Mouse (Mus musculus) bone marrow, adult 2 months (tissue): ENCODE measurements around the gene Smyd3. TPM values are rescaled to one million over a fixed set of nuclear protein-coding genes. Genes with fewer than 3 reads are reported as not detected.

Experiments used
- H3K27ac ChIP-seq: fragments of 200-500 bp; 2 replicates; pipeline ENCODE4 v1.5.1; 2012; ENCODE audit warnings: low read depth, mild to moderate bottlenecking, control low read depth, inconsistent platforms, low read length; ENCODE audit not compliant: control insufficient read depth, poor library complexity, insufficient read depth
- H3K4me1 ChIP-seq: fragments of 200-500 bp; 2 replicates; pipeline ENCODE4 v1.6.1; 2011; ENCODE audit warnings: low read length; ENCODE audit not compliant: control insufficient read depth, insufficient read depth
- H3K4me3 ChIP-seq: fragments of 200-500 bp; replicated peaks from 2 replicates; pipeline ENCODE3; 2011; ENCODE audit warnings: mild to moderate bottlenecking, low read depth, low read length, control low read depth; ENCODE audit not compliant: control insufficient read depth
- CTCF ChIP-seq: fragments of 200-500 bp; IDR thresholded peaks from 2 replicates; pipeline ENCODE4 v1.5.1; 2011; ENCODE audit warnings: low read length, control low read depth; ENCODE audit not compliant: control insufficient read depth, insufficient read depth
- POLR2A ChIP-seq: fragments of 200-500 bp; IDR thresholded peaks from 2 replicates; pipeline ENCODE4 v1.6.1; 2011; ENCODE audit warnings: low read depth, mild to moderate bottlenecking, control low read depth, low read length, borderline replicate concordance; ENCODE audit not compliant: control insufficient read depth
- WGBS: fragments of 180-500 bp; shearing (Covaris S2); methylation state at CpG from one replicate; pipeline ENCODE4 v1.1.7; 2018; 5-methylcytosine and 5-hydroxymethylcytosine counted together
- polyA plus RNA-seq: library from polyadenylated mRNA; stranded (reverse); fragments of >200 nt; gene quantifications from 2 replicates; pipeline ENCODE4 v1.2.4, GENCODE M21; 2011; ENCODE audit warnings: low replicate concordance; ENCODE audit not compliant: missing spikeins, insufficient read depth, insufficient read length

Smyd3 gene
- polyA plus RNA-seq, 1 experiment = 20.8 TPM

DNA sequence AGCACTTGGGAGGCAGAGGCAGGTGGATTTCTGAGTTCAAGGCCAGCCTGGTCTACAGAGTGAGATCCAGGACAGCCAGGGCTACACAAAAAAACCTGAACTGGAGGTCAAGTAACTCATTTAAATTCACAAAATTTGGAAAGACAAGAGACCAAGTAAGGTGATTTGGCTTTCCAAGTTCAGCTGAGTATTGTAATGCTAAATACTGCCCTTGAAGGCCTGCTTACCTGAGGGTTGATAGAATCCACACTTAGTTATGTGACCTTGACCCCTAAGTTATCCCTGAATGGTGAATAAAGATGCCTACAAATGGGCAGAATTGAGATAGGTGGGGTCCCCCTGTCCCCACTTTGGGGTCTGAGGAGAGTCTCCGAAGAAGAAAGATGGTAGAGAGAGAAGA lies 241.0 kb downstream of the Smyd3 start:
- TF ChIP-seq CTCF = no peak
- TF ChIP-seq POLR2A = no peak
- H3K27ac ChIP-seq = no peak overlapping the region

DNA sequence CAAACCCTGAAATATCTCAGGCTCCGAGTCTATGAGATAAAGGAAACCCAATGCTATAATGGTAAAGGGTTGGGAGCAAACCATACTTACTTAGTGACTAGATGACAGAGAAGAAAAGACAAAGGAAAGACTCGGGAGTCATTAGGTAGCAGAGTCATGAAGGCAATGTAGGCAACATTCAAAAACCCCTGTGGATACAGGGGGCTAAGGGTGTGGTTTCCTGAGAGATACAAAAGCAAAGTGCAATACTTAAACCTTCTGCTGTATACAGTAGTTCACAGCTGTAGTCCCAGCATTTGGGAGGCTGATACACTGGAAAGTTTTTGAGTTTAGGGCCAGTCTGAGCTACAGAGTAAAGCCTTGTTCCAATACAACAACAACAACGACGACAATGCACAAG lies 244.9 kb downstream of the Smyd3 start:
- 83% methylated on average over 4 of the region's 4 CpGs for WGBS
- TF ChIP-seq CTCF = no peak
- no peak for TF ChIP-seq POLR2A
- no peaks in the 10 kb centered on the region for H3K4me1 ChIP-seq

More for the DNA sequence above, 241.0 kb downstream of the Smyd3 start:
- H3K4me1 ChIP-seq = no peaks in the 10 kb centered on the region
- WGBS = 96% methylated on average over 1 of the region's 1 CpGs
- H3K4me3 ChIP-seq = no peak overlapping the region

DNA sequence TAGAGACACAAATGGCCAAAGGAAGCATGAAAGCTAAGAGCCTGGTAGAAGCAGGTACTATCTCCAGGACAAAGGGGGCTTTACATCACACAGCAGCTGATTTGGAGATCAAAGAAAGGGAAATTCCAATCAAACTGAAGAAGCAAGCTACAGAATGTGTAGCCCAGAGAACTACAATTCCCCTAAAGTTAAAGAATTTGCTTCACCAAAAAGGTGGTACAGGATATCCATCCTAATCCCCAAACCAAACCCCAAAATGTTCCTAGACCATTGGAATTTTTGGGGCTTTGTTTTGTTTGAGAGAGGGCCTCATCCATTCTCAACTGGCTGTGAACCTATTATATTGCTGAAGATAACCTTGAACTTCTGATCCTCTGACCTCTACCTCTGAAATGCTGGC lies 245.5 kb downstream of the Smyd3 start:
- no peak overlapping the region for H3K4me3 ChIP-seq
- H3K27ac ChIP-seq = no peak overlapping the region
- no peaks in the 10 kb centered on the region for H3K4me1 ChIP-seq
- no peak for TF ChIP-seq CTCF
- no peak for TF ChIP-seq POLR2A

More for the DNA sequence above, 244.9 kb downstream of the Smyd3 start:
- no peak overlapping the region for H3K27ac ChIP-seq
- no peak overlapping the region for H3K4me3 ChIP-seq

DNA sequence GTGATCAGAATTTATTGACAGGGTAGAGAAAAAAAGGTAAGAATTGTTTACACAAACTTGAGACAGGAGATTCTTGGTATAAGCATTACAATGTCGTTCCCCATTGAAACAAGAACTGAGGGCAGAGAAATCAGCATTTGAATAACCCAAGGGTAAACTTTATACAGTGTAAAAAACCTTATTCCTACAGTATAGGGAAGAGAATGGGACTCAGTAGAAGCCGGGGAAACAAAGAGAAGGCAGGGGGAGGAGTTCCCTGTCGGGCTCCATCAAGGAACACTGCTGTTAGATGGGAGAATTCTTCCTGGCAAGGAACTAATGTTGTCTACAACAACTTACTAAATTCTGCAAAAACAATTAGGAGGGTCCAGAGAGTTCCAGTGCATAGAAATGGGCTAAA lies 250.9 kb downstream of the Smyd3 start:
- no peak overlapping the region for H3K4me3 ChIP-seq
- H3K27ac ChIP-seq = no peak overlapping the region
- 77% methylated on average over 3 of the region's 3 CpGs for WGBS
- H3K4me1 ChIP-seq = no peaks in the 10 kb centered on the region
- TF ChIP-seq POLR2A = no peak
- TF ChIP-seq CTCF = no peak

DNA sequence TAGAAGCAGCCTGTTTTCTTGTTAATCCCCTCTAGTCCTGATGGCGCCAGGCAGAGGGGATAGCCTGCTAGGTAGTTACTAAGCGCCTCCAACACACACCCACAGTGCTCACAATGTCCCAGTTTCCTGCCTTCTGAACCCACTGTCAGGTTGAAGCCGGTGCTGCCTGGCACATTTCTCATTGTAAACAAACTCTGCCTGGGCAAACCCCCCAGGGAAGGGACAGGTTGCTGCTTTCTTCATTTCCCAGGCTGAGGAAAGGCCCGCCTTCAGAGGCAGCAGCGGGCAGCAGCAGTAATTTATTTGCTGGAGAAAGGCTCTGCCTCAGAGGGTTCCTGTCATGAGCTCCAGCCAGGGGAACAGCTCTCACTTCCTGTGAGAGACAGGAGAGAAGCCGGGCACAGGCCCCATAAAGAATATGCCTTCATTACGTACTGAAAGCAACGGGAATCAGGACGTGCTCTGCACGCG lies 256.3 kb downstream of the Smyd3 start:
- no peak overlapping the region for H3K4me3 ChIP-seq

DNA sequence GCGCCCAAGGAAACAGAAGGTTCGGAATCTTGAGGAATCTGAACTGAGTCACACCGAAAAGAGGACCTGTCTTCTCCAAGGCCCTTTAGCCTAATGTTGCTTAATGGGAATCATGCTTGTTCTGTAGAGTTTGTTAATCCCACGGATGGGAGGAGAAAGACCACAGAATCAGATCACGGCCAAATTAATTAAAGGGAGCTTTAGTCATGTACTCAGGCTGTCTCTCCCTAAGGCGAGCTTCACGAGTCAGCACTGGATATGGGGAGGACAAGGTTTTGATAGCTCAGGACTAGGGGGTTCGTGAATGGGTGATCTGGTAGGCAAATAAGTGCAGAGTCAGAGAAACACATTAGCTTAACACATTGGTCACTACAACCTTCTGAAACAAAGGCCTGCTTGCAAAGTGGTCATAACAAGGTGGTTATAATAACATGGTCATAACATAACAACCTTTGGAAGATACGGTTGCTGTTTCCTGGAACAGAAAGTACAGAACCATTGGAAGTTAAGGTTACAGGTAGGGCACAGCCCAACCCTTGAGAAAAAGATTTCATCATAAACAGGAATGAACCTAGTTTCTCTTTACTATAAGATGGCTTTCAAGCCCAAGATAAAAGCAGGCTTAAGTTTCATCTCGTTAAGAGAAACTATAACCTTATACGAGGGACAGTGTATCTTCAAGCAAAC lies 261.9 kb downstream of the Smyd3 start:
- Histone ChIP-seq H3K4me1 (no peaks in the 10 kb centered on the region), H3K4me3 (no peak overlapping the region), H3K27ac (no peak overlapping the region)
- TF ChIP-seq POLR2A (no peak), CTCF (no peak)
- 84% methylated on average over 11 of the region's 11 CpGs for WGBS

More for the DNA sequence above, 256.3 kb downstream of the Smyd3 start:
- WGBS = 57% methylated on average over 11 of the region's 11 CpGs
- Histone ChIP-seq H3K27ac (no peak overlapping the region), H3K4me1 (no peaks in the 10 kb centered on the region)
- TF ChIP-seq POLR2A = no peak
- TF ChIP-seq CTCF = no peak

DNA sequence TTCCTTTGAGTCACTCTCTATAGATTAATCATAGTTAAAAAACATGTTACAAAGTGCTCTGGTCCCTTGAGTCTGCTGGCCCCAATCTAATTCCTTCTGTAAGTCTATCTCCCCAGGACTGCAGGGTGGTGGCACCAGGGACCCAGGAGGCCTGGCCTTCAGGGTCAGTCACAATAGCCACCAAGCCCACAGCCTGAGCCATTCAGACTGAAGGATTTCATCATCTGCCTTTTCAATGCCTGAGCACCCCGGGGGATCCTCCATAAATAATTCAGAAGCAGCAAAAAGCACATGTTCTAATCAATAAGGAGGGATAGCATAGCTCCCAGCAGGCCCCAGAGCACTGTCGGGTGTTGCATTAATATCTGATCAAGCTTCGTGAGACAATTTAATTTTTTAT lies 263.3 kb downstream of the Smyd3 start:
- H3K4me3 ChIP-seq = no peak overlapping the region
- no peak for TF ChIP-seq POLR2A
- TF ChIP-seq CTCF = no peak
- no peak overlapping the region for H3K27ac ChIP-seq
- WGBS = 74% methylated on average over 3 of the region's 3 CpGs
- no peaks in the 10 kb centered on the region for H3K4me1 ChIP-seq

DNA sequence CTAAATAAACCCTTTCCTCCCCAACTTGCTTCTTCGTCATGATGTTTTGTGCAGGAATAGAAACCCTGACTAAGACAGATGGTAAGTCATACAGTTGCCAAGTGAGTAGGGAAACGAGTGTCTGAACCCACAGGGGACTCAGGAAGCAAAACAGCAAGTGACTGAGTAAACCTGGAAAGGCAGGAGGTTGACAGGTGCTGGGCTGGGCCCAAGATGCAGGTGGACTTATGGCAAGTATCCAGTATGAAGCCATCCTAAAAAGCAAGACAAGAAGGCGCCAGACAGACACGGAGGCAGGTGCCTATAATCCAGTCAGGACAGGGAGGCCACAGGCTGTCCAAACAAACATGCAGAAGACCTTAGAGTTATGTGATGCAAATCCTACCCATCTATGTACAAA lies 265.2 kb downstream of the Smyd3 start:
- no peak overlapping the region for H3K27ac ChIP-seq

More for the DNA sequence above, 265.2 kb downstream of the Smyd3 start:
- Histone ChIP-seq H3K4me3 (no peak overlapping the region), H3K4me1 (no peaks in the 10 kb centered on the region)
- 81% methylated on average over 4 of the region's 4 CpGs for WGBS
- TF ChIP-seq POLR2A (no peak), CTCF (no peak)
